Mouse (Mus musculus): ENCODE data around the gene Mrpl57.
A peak's percentile ranks its signal among the peaks of the same experiment; 100 is the strongest.
"Not testable (repeated sequence)": the region's sequence is repeated elsewhere in the genome, so short reads cannot be mapped to it uniquely, and the experiment has no call there.

The Mrpl57 gene

GRCm38 (mm10) chr14:57825788-57826751 lies at the start of gene Mrpl57, which contains the start of gene Ska3:
TSS of gene Mrpl57 (plus strand) at chr14:57826234.
TSS of gene Ska3 (minus strand) at chr14:57826185.
- DNase-seq (ENCODE audit: inconsistent age in 2 of 2, low spot score in 1 of 2), result peak; percentile 93 to 98

- no peak for DNase-seq (ENCODE audit: inconsistent age in 2 of 2, low spot score in 1 of 2)
Measured at GRCm38 (mm10) chr14:57787406-57787805, 38.6 kb upstream of the Mrpl57 start.

GRCm38 (mm10) chr14:57789311-57789710 lies 36.7 kb upstream of the Mrpl57 start:
- DNase-seq (ENCODE audit: inconsistent age in 2 of 2, low spot score in 1 of 2), result no peak

GRCm38 (mm10) chr14:57789759-57790158 lies 36.3 kb upstream of the Mrpl57 start:
- no peak for DNase-seq (ENCODE audit: inconsistent age in 2 of 2, low spot score in 1 of 2)

- DNase-seq (ENCODE audit: inconsistent age in 2 of 2, low spot score in 1 of 2), result no peak
Measured at GRCm38 (mm10) chr14:57791171-57791570, 34.9 kb upstream of the Mrpl57 start.

- no peak for DNase-seq (ENCODE audit: inconsistent age in 2 of 2, low spot score in 1 of 2)
Measured at GRCm38 (mm10) chr14:57797551-57797950, 28.5 kb upstream of the Mrpl57 start.

- DNase-seq (ENCODE audit: inconsistent age in 2 of 2, low spot score in 1 of 2), result peak; percentile 99
Measured at GRCm38 (mm10) chr14:57797991-57798931, 27.8 kb upstream of the Mrpl57 start, which contains the start of gene Sap18. TSS of gene Sap18 (plus strand) at chr14:57798180.

- no peak for DNase-seq (ENCODE audit: inconsistent age in 2 of 2, low spot score in 1 of 2)
Measured at GRCm38 (mm10) chr14:57803731-57804130, 22.3 kb upstream of the Mrpl57 start.

- DNase-seq (ENCODE audit: inconsistent age in 2 of 2, low spot score in 1 of 2), result peak in 1 of 2 experiments; percentile 67
Measured at GRCm38 (mm10) chr14:57808558-57808957, 17.5 kb upstream of the Mrpl57 start.

- no peak for DNase-seq (ENCODE audit: inconsistent age in 2 of 2, low spot score in 1 of 2)
Measured at GRCm38 (mm10) chr14:57810886-57811285, 15.1 kb upstream of the Mrpl57 start.

GRCm38 (mm10) chr14:57811844-57812243 lies 14.2 kb upstream of the Mrpl57 start:
- DNase-seq (ENCODE audit: inconsistent age in 2 of 2, low spot score in 1 of 2), result no peak

- no peak for DNase-seq (ENCODE audit: inconsistent age in 2 of 2, low spot score in 1 of 2)
Measured at GRCm38 (mm10) chr14:57820839-57821238, 5.2 kb upstream of the Mrpl57 start.

GRCm38 (mm10) chr14:57827284-57827683 lies 1.2 kb downstream of the Mrpl57 start:
- no peak for DNase-seq (ENCODE audit: inconsistent age in 2 of 2, low spot score in 1 of 2)

- no peak for DNase-seq (ENCODE audit: inconsistent age in 2 of 2, low spot score in 1 of 2)
Measured at GRCm38 (mm10) chr14:57833526-57833925, 7.5 kb downstream of the Mrpl57 start.

- DNase-seq (ENCODE audit: inconsistent age in 2 of 2, low spot score in 1 of 2), result no peak
Measured at GRCm38 (mm10) chr14:57835157-57835556, 9.1 kb downstream of the Mrpl57 start.

GRCm38 (mm10) chr14:57844535-57844934 lies 18.5 kb downstream of the Mrpl57 start:
- no peak for DNase-seq (ENCODE audit: inconsistent age in 2 of 2, low spot score in 1 of 2)

- peak in 1 of 2 experiments; percentile 20 for DNase-seq (ENCODE audit: inconsistent age in 2 of 2, low spot score in 1 of 2)
Measured at GRCm38 (mm10) chr14:57848061-57848460, 22.0 kb downstream of the Mrpl57 start.

- DNase-seq (ENCODE audit: inconsistent age in 2 of 2, low spot score in 1 of 2), result peak in 1 of 2 experiments; percentile 20
Measured at GRCm38 (mm10) chr14:57848646-57849045, 22.6 kb downstream of the Mrpl57 start.

GRCm38 (mm10) chr14:57850330-57850729 lies 24.3 kb downstream of the Mrpl57 start:
- peak; percentile 31 to 68 for DNase-seq (ENCODE audit: inconsistent age in 2 of 2, low spot score in 1 of 2)

GRCm38 (mm10) chr14:57852961-57853360 lies 26.9 kb downstream of the Mrpl57 start:
- no peak for DNase-seq (ENCODE audit: inconsistent age in 2 of 2, low spot score in 1 of 2)

GRCm38 (mm10) chr14:57856037-57856436 lies 30.0 kb downstream of the Mrpl57 start:
- not testable (repeated sequence) for DNase-seq (ENCODE audit: inconsistent age in 2 of 2, low spot score in 1 of 2)
